Mouse (Mus musculus) lung, adult 2 months (tissue): ENCODE data around the gene Six4.

Experiments
- CTCF ChIP-seq: fragments of 200-500 bp; IDR thresholded peaks from 2 replicates; pipeline ENCODE4 v1.5.1; 2011; ENCODE audit warnings: mild to moderate bottlenecking, low read length, control low read depth; ENCODE audit not compliant: insufficient read depth
- POLR2A ChIP-seq: fragments of 200-500 bp; IDR thresholded peaks from 2 replicates; pipeline ENCODE4 v1.6.1; 2011; ENCODE audit warnings: low read depth, mild to moderate bottlenecking, control low read depth, low read length, borderline replicate concordance; ENCODE audit errors: extremely low read depth

DNA sequence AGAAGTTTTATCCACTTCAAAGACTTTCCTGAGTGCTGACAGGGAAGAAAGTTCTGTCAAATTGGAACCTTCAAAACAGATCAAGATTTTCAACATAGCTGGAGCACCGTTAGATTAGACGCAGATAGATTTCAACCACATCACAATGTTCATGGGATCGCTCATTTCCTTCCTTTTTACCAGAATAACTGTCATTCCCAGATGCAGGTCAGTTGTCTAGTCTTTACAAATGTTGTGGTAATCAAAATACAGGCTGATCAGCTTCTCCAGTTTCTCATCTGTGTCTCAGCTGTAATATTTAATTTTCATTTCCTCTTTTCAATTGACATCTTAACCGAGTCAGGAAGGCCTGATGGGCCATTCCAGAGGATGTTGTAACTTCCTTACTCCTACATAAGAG is 29.5 kb downstream of the Six4 start:
- no peak for TF ChIP-seq CTCF
- TF ChIP-seq POLR2A, result no peak
